Mouse (Mus musculus): ENCODE measurements at regions not wholly inside any gene's neighbourhood (a gene's known extent, or its start where the extent isn't known, plus 50 kb on each side); places are given as distances from the start of the nearest gene placed in this dataset.
A peak's percentile ranks its signal among the peaks of the same experiment; 100 is the strongest.
"Not testable (repeated sequence)": the region's sequence is repeated elsewhere in the genome, so short reads cannot be mapped to it uniquely, and the experiment has no call there.

DNA sequence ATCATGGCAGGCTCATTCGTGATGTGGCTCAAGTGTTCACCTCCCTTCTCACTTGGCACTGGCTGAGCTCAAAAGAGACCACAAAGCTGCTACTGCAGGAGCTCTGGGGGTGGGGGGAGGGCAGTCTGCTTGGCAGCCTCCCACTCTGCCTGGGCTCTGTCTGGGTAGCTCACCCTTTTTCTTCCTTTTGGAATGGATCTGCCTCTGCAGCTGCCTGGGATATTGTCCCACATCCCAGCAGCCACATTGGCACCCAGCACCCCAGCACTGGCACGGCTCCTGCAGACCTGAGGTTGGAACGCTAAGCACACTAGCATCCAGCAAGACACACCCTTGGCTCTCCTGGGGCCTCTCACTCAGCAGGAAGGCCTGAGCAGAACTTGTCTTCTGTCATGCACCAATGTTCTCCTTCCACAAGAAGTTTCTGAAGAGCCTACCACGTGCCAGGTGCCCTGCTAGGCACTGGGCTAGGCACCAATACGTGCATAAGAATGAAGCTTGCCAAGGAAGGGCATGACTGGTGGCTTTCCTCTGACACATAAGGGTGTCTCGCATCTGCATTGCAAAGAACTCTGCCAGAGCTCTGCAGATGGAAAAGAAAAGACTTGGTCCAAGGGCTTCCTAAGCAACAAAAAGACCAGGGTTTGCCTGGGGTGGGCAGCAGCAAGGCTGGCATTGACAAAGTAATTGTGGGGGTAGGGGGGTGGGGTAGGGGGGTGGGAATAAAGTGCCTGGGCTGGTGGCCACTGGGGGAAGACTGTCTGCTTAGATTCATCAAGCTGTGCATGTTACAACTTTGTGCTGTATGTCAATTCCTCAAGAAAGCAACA lies 112.1 kb upstream of the Sipa1l1 start:
- not testable (repeated sequence) for DNase-seq

DNA sequence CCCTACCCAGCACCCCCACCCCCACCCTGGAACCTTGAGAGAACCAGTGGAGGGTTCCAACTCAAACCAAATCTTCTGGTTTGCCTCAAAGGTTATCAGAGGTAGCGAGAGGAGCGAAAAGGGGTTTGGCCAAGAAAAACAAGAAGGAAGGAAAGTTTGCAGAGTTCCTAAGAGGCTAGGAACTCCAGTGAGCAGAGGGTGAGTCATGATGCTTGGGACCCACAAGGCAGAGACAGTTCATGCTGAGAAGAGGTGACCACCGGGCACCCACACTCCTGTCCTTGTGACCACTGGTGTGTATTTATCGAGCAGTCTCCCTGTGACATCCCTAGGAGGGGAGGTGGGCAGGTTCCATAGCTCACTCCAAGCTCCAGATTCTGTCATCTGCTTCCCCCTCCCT lies 104.1 kb upstream of the Sipa1l1 start:
- DNase-seq: no peak

DNA sequence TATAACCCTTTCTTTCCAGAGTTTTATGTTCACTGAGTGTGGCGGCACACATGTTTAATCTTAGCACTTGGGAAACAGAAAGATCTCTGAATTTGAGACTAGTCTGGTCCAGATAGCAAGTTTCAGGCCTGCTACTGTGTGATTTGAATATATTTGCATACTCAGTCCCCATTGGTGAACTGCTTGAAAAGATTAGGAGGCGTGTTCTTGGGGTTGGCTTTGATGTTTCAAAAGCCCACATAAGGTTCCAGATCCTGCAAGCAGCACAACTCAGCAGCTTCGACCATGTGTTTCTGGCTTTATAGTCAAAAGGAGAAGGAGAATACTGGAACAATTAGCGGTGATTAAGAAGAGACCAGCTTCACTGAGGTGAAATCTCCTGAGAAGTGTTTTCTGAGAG lies 102.3 kb upstream of the Sipa1l1 start:
- no peak for DNase-seq

DNA sequence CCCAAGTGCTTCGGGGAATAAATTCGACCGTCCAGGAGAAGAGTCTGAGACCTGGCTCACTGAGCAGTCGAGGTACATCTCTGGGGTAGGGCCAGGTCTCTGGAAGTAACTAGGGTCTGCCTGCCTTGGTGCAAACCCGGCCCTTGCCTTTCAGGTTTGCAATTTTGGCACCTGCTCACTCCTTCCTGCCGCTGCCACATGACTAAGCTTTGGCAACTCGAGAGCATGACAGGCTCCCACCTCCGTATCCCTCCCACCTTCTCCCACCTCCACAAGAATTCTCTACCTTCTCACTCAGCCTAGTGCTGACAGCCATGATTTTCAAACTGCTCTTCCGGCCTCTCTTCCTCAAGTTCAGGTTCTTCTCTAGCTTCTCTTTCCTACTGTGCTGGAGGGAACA lies 99.5 kb upstream of the Sipa1l1 start:
- DNase-seq: no peak

DNA sequence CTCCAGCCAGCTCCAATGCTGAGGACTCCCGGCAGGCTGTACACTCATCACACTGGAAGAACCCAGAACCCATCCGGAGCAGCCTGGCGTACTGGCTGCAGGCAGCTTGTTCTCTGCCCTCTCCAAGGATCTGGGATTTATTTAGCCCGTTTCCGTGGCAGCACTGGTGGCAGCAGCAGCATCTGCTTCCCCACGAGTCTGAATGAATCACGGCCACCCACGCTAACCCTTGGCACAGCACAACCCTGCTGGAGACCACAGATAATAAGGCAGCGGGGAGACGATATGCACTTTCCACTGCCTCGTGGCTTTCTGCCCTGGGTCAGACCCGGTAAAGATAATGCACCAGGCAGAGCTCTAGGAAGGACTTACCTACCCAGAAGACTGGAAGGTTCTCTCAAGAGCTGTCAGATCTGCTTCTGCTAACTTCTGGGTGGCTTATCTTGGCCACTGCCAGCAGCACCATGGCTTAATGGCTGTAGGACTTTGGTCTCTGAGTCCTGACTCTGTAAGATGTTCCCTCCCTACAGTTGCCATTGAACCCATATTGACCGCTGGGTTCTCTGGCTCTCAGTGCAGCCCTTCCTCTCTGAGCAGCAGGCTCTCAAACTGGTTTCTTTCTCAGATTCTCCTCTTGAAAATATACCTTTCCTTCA lies 96.2 kb upstream of the Sipa1l1 start:
- DNase-seq: peak; percentile 26

DNA sequence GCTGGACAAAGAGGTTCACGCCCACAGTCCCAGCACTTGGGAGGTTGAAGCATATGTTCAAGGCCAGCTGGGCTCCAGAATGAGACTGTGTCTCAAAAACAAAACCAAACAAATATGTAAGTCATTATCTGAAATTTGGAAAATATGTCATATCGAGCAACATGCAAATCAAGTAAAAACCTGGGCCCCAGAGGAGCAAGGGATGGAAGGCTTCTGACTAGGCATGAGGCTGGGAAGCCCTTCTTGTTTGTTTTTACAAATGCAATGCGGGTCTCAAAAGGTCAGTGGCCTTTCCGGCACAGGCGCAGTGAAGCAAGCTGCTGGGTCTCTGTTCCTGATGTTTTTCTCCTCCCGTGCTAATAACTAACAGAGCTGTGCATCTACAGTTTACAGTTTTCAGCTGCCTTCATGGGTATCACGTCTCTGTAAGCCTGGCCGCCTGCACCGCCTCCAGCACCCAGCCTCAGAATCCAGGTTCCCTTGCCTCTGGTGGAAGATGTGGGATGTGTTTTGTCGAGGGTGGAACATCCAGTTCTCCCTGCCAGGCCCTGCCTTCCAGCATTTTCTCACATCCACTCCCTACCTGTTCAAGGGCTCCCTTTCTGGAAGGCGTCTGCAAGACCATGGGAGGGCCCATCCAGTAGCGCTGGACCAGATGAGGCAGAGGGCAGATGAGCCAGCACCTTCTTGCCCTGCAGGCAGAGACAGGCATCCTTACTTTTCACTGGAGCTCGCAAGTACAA lies 93.5 kb upstream of the Sipa1l1 start:
- DNase-seq: no peak

DNA sequence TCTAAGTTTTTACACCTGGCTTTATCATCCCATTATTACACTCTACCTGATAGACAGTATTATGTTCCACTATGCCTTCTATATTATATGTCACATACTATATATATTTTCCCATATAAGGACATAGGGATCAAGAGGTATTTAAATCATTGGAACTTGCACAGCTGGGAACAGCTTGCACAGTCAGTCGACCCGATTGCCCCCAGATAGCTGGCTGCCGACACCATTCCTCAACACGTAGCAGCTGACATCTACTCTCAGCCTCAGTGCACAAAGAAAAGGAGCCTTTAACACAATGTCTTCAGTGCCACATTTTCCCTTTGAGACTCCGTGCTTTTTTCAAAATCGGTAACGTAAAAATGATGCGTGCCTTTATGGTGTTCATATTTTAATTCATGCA lies 92.4 kb upstream of the Sipa1l1 start:
- no peak for DNase-seq

DNA sequence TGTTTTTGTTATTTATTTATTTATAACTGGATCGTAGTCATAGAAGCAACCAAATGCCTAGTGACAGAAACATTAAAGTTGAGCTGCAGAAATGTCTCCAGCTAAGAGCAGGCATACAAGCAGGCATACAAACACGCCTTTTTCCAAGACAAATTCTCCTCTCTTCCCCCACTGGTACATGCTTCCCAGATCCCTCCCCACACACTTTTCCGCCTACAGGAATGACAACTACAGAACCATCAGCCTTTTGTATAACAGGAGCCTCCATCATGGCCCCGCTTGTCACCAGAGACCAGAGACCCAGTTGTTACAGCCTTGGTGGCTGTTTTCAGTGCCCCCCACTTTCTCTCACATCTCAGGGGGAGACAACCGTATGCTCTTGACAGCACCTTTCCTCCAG lies 91.2 kb upstream of the Sipa1l1 start:
- no peak for DNase-seq

DNA sequence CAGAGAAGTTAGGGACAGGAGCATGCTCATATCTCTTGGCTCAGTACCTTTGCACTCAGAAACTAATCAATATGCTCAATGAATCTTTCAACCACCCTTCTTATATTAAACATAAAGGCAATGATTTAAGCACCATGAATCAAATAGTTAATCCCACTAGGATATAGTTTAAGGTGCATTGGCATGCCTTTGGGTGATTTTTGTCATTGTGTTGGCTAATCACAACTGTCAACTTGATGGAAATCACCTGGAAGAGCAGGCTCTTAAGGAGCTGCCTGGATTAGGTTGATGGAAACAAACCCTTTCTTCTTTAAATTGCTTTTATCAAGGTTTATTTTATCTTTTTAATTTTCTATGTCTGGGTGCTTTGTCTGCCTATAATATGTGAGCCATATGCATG lies 90.4 kb upstream of the Sipa1l1 start:
- DNase-seq: no peak

DNA sequence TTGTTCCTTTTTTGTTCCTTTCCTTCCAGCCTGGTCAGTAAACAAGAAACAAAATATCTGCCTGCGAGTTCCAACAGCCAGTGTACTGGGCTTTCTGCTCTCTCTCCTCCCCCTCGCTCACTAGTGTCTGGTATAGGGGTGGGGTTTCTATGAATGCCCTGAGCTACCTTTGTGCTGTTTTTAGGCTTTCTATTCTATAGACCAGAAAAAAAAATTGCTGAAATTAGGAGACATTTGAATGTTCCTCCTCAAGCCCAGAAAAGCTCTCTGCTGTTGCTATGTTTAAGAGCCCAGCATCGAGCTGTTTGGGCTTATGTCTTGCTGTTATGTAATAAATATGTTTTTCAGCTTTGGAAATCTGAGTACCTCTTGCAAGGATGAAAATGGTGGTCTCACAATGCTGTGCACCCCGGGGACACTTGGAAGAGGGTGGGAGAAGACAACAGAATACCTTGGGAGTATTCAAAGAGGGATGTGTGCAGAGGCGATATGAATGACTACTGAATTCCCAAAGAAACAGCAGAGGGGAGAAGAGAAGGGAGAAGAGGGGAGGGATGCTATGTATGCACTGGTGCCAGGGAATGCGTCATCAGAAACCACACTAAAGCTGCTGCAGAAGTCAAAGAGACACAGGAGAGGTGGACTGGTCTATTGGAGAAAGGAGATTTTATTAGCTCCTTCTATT lies 88.8 kb upstream of the Sipa1l1 start:
- no peak for DNase-seq

DNA sequence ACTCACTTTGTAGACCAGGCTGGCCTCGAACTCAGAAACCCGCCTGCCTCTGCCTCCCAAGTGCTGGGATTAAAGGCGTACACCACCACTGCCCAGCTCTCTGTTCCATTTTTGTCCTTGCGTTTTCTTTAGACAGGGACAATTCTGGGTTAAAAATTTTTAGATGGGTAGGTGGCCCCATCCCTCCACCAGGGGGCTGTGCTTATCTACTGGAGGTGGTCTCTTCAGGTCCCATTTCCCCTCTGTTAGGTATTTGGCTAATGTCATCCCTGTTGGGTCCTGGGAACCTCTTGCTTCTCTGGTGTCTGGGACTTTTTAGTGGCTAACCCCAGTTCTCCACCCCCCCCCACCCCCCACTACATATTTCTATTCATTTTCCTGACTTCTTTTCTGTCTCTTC lies 86.5 kb upstream of the Sipa1l1 start:
- not testable (repeated sequence) for DNase-seq

DNA sequence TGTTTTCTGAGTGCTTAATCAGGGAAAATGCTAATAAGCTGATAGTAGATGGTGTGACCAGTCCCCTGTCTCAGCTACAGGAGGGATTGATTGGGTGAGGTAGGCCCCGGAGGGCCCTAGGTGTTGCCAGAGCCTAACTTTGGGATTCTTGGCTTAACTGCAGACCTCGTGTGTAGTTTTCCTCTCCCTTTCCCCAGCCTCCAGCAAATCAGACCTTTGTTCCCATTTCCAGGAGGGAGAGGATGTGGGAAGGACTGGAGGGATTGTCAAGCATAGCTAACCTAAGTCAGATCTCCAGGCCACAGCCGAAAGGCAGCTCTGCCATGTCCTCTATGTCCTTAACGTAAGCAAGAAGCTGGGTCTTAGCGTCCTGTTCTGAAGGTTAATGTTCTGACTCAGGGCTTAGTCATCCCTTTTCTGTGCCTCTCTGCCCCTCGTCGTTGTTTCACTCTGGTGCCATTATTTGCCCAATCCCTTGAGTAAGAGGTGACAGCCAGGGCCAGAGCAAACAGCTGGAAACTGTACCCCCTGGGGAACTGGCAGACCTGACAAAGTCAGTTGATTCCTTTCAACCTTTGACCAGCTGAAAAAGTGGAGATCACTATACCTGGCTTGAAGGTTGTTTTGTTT lies 83.2 kb upstream of the Sipa1l1 start:
- DNase-seq: peak; percentile 30

DNA sequence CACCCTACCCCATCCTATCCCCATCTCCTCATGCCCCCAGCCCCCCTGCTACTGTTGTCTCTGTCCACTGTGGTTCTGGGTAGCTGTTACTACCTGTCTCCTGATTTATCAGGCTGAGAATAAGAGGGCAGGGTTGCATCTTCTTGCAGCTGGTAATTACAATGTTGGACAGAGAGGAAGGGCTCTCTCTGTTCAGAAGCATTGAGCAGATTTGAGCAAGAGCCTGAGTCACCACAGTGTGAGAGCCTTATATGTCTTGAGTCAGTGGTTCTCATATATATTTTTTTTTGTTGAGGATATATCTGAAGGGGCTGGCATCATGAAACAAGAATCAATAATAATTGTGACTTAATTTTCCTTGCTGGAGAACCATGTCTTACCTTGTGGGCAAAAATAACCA lies 82.7 kb upstream of the Sipa1l1 start:
- DNase-seq: no peak

DNA sequence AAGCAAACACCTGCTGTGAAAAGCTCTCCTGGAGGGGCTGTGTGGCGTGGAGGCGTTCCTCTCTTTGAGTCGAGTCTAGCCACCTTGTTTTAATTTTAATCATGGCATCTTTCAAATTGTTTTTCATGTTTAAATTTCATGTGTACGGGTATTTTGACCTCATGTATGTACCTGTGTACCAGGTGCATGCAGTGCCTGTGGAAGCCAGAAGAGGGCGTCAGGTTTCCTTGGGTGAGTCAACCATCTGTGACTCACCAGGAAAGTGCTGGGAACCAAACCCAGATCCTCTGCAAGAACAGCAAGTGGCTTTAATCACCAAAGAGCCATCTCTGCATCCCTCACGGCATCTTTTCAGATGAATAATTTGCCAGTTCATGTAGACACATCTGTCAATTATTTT lies 79.8 kb upstream of the Sipa1l1 start:
- DNase-seq: no peak

DNA sequence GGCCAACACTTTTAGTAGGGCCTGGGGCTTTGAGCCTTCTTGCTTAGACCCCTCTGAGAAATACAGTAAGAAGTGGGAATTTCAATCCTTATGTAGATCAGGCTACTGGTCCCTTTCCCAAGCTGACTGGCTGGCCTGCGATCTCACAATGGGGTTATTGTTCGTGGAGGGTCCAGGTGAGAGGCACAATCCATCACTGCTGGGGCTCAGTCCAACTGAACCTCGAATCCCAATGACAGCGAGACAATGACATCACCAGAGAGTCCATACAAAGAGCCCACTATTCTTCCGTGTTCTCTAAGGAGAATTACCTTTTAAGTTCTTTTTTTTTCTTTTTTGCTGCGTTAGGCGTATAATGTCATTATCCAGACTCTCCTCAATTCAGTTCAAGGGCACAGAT lies 75.8 kb upstream of the Sipa1l1 start:
- DNase-seq: no peak

DNA sequence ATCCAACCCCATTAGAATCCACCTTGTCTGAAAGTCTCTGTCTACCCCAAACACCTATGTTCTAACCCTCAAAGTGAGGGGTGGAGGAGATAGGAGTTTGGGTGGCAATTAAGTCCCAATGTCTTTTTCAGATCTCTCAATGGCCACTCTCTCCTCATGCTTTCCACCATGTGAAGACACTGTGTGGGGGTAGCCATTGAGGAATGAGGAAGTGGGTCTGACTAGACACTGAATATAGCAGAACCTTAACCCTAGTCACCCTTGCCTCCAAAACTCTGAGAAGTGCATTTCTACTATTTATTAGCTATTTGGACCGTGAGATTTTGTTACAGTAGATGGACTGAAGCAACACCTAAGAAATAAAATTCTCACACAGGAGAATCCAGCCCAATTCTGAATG lies 73.7 kb upstream of the Sipa1l1 start:
- DNase-seq: no peak

DNA sequence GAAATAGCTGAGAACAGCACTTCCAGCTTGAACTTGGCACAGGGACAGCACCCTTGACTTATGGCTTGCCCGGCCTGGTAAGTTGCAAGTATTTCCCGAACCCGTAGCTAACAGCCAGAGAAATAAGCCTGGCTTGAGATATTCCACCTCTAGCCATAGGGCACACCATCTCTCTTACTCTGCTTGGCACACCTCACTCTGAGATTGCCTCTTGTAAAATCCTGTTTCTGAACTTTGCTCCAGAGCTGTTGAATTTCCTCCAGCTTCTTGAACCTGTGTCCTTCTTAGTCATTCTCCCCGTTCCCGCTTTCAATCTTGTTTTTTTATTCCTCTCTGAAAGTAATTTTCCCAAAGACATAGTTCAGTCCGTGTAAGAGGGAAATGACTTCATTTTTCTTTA lies 72.0 kb upstream of the Sipa1l1 start:
- peak; percentile 11 for DNase-seq

DNA sequence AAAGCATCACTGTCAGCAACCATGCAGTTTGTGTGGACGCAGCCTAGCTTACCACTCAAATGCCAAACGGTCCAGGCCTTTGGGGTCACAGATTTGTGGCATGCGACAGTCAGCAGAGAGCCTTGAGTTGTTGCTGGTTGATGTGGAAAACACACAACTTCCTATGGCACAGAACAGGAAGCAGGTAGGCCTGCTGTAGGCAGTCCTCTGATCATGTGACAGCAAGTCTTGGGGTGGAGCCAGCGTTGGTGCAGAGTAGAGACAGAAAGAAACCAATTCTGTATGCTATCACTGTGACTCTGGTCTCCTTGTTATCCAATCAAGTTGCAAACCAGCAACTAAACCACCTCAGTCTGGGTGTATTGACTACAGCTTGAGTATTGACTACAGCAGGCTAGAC lies 71.5 kb upstream of the Sipa1l1 start:
- no peak for DNase-seq

DNA sequence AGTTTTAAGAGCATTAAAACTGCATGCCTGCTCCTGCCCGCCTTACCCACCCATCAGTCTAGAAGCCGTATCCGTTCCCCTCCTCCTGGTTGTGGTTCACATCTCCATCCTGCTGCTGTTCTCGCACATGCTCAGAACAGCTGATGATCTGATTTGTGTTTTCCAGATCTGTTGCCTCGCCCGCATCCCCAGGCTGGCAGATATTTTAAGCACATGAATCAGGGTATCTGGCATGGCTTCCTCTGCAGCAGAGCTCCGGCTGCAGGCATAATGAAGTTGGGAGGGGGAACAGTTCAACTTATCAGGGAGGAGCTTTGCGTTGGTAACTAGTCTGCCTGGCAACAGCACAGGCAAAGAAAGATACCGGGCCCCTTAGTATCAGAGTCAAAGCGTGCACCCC lies 64.9 kb upstream of the Sipa1l1 start:
- no peak for DNase-seq

DNA sequence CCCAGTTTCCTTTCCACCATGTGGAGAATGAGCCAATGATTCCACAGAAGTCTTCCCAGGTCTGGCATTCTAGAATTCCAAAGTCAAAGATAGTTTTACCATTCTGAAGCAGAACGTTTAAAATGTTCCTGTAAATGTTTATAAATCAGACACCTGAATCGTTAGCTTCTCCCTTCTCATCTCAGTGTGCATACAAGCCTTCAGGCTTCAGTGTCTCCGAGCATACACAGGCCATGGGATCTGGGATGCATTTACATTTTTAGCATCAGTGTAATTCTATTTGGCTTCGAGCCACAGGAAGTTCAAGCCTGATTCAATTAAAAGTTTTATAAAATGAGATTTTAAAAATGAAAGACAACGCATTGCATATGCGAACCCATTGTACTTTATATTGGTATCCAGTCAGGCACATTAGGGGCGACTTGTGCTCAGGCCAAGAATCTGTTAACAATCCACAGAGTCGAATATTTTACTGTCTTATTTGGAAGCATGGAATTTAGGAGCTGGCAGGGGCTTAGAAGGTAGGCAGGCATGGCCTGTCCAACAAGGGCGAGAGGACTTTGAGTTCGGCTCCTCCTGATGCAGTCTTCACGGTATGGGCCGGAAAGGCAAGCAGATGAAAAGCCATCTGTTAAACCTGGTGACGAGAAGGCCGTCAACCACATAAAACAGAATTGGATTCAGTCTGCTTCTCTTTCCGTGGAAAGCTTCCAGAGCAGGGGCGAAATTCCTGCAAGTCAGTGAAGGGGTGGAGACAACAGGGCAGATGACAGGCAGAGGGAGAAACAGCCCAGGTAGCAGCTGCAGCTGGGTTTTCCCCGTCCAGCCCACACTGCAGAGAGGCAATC lies 63.7 kb upstream of the Sipa1l1 start:
- no peak for DNase-seq

DNA sequence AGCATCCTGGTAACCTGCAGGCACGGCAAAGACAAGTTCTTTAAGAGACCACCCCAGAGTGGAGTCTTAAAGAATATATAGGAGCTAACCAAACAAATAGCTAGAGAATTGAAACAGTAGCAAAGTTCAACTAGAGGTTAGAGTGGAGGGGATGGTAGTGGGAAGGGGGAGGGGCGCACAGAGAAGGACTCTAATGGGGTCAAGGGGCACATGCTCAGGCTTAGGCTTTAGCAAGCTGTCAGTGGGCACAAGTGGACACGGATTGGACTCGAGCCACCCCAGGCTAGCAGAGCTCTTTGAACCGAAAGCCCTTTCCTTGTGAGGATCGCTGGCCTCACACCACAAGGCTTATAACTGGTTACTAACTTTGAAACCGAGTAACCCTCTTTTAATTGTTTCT lies 53.4 kb upstream of the Sipa1l1 start:
- DNase-seq: no peak

Measured in adrenal gland, postnatal 25 days (tissue).